32 mouse cellular contexts compared by ENCODE assay signal in genomic region chr2:20629156-20629712, GRCm38 (mm10).
DNase-seq lines count a peak whose midpoint lies in the region; ATAC-seq lines count a peak whose summit lies in the region.
"Had no signal": no experiment of that assay in that cellular context is flagged by ENCODE, and none has a peak within 500 bp of the region (broad histone marks: within the 10 kb centered on the region; RNA-seq: fewer than 3 reads in every experiment).

No protein-coding gene starts in this region.

- no peak for ATAC-seq in embryonic facial prominence, embryonic 13.5 days (ENCODE audit: insufficient number of reproducible peaks, insufficient read depth, low FRiP score, low TSS enrichment, low read depth)
- ATAC-seq in embryonic facial prominence, embryonic 14.5 days (ENCODE audit: low read depth), result no peak
- ATAC-seq in stomach, embryonic 14.5 days (ENCODE audit: insufficient number of reproducible peaks, insufficient read depth, low FRiP score, low read depth), result peak; percentile 72; the same call in 1 of the 2 replicates
- ATAC-seq: activated CD4-positive, CD25-positive, alpha-beta regulatory T cell, adult 4 months; forebrain, embryonic 16.5 days; hindbrain, embryonic 16.5 days; liver, embryonic 12.5 days; liver, postnatal 0 days; lung, postnatal 0 days; midbrain, embryonic 15.5 days had no signal

- WGBS in embryonic facial prominence, embryonic 13.5 days, result 76% methylated on average over 8 of the region's 8 CpGs
- 92% methylated on average over 8 of the region's 8 CpGs for WGBS in embryonic facial prominence, embryonic 10.5 days
- 63% methylated on average over 8 of the region's 8 CpGs for WGBS in heart, embryonic 10.5 days
- 65% methylated on average over 8 of the region's 8 CpGs for WGBS in embryonic facial prominence, embryonic 14.5 days
- WGBS in stomach, embryonic 14.5 days, result 59% methylated on average over 8 of the region's 8 CpGs

- DNase-seq in embryonic facial prominence, embryonic 10.5 days (ENCODE audit: low spot score), result no peak
- no peak for DNase-seq in heart, embryonic 10.5 days (ENCODE audit: low spot score)
- no peak for DNase-seq in heart, postnatal 14 days
- peak; percentile 33 for DNase-seq in embryonic facial prominence, embryonic 14.5 days (ENCODE audit: low spot score)
- DNase-seq in layer of hippocampus, postnatal 25 days (ENCODE audit: extremely low spot score in 1 of 2, low spot score in 1 of 2), result no peak
- DNase-seq in kidney, postnatal 36 days, result no peak
- DNase-seq: adrenal gland, adult 2 months; adrenal gland, postnatal 36 days; cerebellum, adult 18-20 months; cerebellum, postnatal 10 days; gastrocnemius, postnatal 36 days; heart, adult 2 months; kidney, adult 11 months; kidney, postnatal 4 days; layer of hippocampus, adult 9-11 months; liver, postnatal 0 days; right cerebral cortex, postnatal 25 days; spleen, adult 18-20 months had no signal

- H3K4me2 ChIP-seq in embryonic facial prominence, embryonic 13.5 days, result no peak overlapping the region
- no peak overlapping the region; the same call in 1 of the 2 replicates for H3K4me2 ChIP-seq in embryonic facial prominence, embryonic 14.5 days (ENCODE audit: low read depth, low read length)
- H3K4me2 ChIP-seq in stomach, embryonic 14.5 days (replicated peaks; ENCODE audit: low read depth, low read length), result no peak overlapping the region
- H3K4me2 ChIP-seq: limb, embryonic 13.5 days; liver, embryonic 12.5 days; midbrain, embryonic 15.5 days; neural tube, embryonic 15.5 days had no signal

- H3K4me3 ChIP-seq in embryonic facial prominence, embryonic 13.5 days, result no peak overlapping the region
- no peak overlapping the region for H3K4me3 ChIP-seq in embryonic facial prominence, embryonic 10.5 days
- no peak overlapping the region for H3K4me3 ChIP-seq in heart, embryonic 10.5 days
- H3K4me3 ChIP-seq in embryonic facial prominence, embryonic 14.5 days (ENCODE audit: low read depth, low read length), result no peak overlapping the region
- no peak overlapping the region for H3K4me3 ChIP-seq in stomach, embryonic 14.5 days (ENCODE audit: low read depth, low read length)
- H3K4me3 ChIP-seq: forebrain, embryonic 10.5 days; heart, adult 2 months; left cerebral cortex, adult 2 months; limb, embryonic 13.5 days; liver, embryonic 12.5 days; midbrain, embryonic 15.5 days; neural tube, embryonic 15.5 days had no signal

- no peak overlapping the region for H3K9ac ChIP-seq in embryonic facial prominence, embryonic 13.5 days
- no peak overlapping the region for H3K9ac ChIP-seq in embryonic facial prominence, embryonic 14.5 days (ENCODE audit: low read depth, low read length)
- no peak overlapping the region for H3K9ac ChIP-seq in stomach, embryonic 14.5 days (replicated peaks; ENCODE audit: low read depth, low read length)
- H3K9ac ChIP-seq: limb, embryonic 13.5 days; liver, embryonic 12.5 days; liver, postnatal 0 days; midbrain, embryonic 15.5 days; neural tube, embryonic 15.5 days had no signal

- no peaks in the 10 kb centered on the region for H3K36me3 ChIP-seq in embryonic facial prominence, embryonic 13.5 days
- H3K36me3 ChIP-seq in embryonic facial prominence, embryonic 10.5 days (replicated peaks), result no peaks in the 10 kb centered on the region
- H3K36me3 ChIP-seq in heart, embryonic 10.5 days, result no peaks in the 10 kb centered on the region
- no peaks in the 10 kb centered on the region for H3K36me3 ChIP-seq in embryonic facial prominence, embryonic 14.5 days (ENCODE audit: control insufficient read depth, insufficient read depth, low read length)
- H3K36me3 ChIP-seq in stomach, embryonic 14.5 days (ENCODE audit: control insufficient read depth, insufficient read depth, low read length), result no peaks in the 10 kb centered on the region
- H3K36me3 ChIP-seq: forebrain, embryonic 10.5 days; limb, embryonic 13.5 days; liver, embryonic 12.5 days; midbrain, embryonic 15.5 days; neural tube, embryonic 15.5 days had no signal

- H3K27ac ChIP-seq in embryonic facial prominence, embryonic 13.5 days, result peak overlapping the region; percentile 28
- no peak overlapping the region for H3K27ac ChIP-seq in embryonic facial prominence, embryonic 10.5 days (replicated peaks)
- H3K27ac ChIP-seq in heart, embryonic 10.5 days, result 0 out of 2 replicates have a peak overlapping the region, but pooled peaks have one; percentile 42
- peak overlapping the region; percentile 48; the same call in 1 of the 2 replicates for H3K27ac ChIP-seq in embryonic facial prominence, embryonic 14.5 days (replicated peaks; ENCODE audit: low read depth, low read length)
- peak overlapping the region; percentile 82 for H3K27ac ChIP-seq in stomach, embryonic 14.5 days (ENCODE audit: low read length)
- H3K27ac ChIP-seq: forebrain, embryonic 10.5 days; heart, adult 2 months; left cerebral cortex, adult 2 months; limb, embryonic 13.5 days; liver, embryonic 12.5 days; macrophage; midbrain, embryonic 15.5 days; neural tube, embryonic 15.5 days had no signal

- intact Hi-C loops in heart, postnatal 14 days (cut with DNase I), result no loop called here

- no peaks in the 10 kb centered on the region for H3K27me3 ChIP-seq in embryonic facial prominence, embryonic 13.5 days
- H3K27me3 ChIP-seq in embryonic facial prominence, embryonic 10.5 days (replicated peaks; ENCODE audit: low read depth, poor library complexity, severe bottlenecking), result no peaks in the 10 kb centered on the region
- no peaks in the 10 kb centered on the region for H3K27me3 ChIP-seq in heart, embryonic 10.5 days (ENCODE audit: insufficient read depth, poor library complexity, severe bottlenecking)
- no peaks in the 10 kb centered on the region for H3K27me3 ChIP-seq in embryonic facial prominence, embryonic 14.5 days (replicated peaks; ENCODE audit: control insufficient read depth, insufficient read depth, low read length)
- H3K27me3 ChIP-seq in stomach, embryonic 14.5 days (ENCODE audit: control insufficient read depth, insufficient read depth, low read length), result no peaks in the 10 kb centered on the region
- H3K27me3 ChIP-seq: CH12.LX; limb, embryonic 13.5 days; liver, embryonic 12.5 days; midbrain, embryonic 15.5 days; neural tube, embryonic 15.5 days had no signal

- no peaks in the 10 kb centered on the region for H3K9me3 ChIP-seq in embryonic facial prominence, embryonic 13.5 days
- no peaks in the 10 kb centered on the region for H3K9me3 ChIP-seq in embryonic facial prominence, embryonic 10.5 days
- no peaks in the 10 kb centered on the region for H3K9me3 ChIP-seq in heart, embryonic 10.5 days
- H3K9me3 ChIP-seq in embryonic facial prominence, embryonic 14.5 days (ENCODE audit: control insufficient read depth, low read length), result no peaks in the 10 kb centered on the region
- no peaks in the 10 kb centered on the region for H3K9me3 ChIP-seq in stomach, embryonic 14.5 days (ENCODE audit: control insufficient read depth, low read depth, low read length)
- H3K9me3 ChIP-seq: forebrain, embryonic 10.5 days; limb, embryonic 13.5 days; liver, embryonic 12.5 days; midbrain, embryonic 15.5 days; neural tube, embryonic 15.5 days had no signal

- peaks cover 12% of the 10 kb centered on the region; the same call in 1 of the 2 replicates for H3K4me1 ChIP-seq in embryonic facial prominence, embryonic 13.5 days
- no peaks in the 10 kb centered on the region; the same call in 1 of the 2 replicates for H3K4me1 ChIP-seq in embryonic facial prominence, embryonic 10.5 days
- peaks cover 3% of the 10 kb centered on the region; the same call in 1 of the 2 replicates for H3K4me1 ChIP-seq in heart, embryonic 10.5 days
- H3K4me1 ChIP-seq in embryonic facial prominence, embryonic 14.5 days (ENCODE audit: control insufficient read depth, insufficient read depth, low read length), result 0 out of 2 replicates have a peak, but pooled peaks cover 5% of the 10 kb centered on the region
- H3K4me1 ChIP-seq in stomach, embryonic 14.5 days (ENCODE audit: control insufficient read depth, insufficient read depth, low read length), result peaks cover 2% of the 10 kb centered on the region; the same call in 1 of the 2 replicates
- H3K4me1 ChIP-seq: limb, embryonic 13.5 days; liver, embryonic 12.5 days; midbrain, embryonic 15.5 days; neural tube, embryonic 15.5 days had no signal
